Mouse (Mus musculus) kidney, embryonic 14.5 days (tissue): ENCODE measurements around the gene Wdr62. TPM values are rescaled to one million over a fixed set of nuclear protein-coding genes. Genes with fewer than 3 reads are reported as not detected.

ENCODE experiments used
- ATAC-seq: fragments of 200-750 bp; cut with Nextera tagmentation; 2 replicates; pipeline ENCODE4 v1.8.0; 2017; ENCODE audit warnings: moderate number of reproducible peaks, mild to moderate bottlenecking, moderate TSS enrichment, moderate library complexity; ENCODE audit not compliant: low FRiP score, low TSS enrichment
- H3K27ac ChIP-seq: fragments of 300-500 bp; sonication (generic); 2 replicates; pipeline ENCODE4 v1.5.1; 2014; ENCODE audit warnings: low read depth, mild to moderate bottlenecking, low read length, moderate library complexity, mixed read lengths
- H3K27me3 ChIP-seq: fragments of 300-500 bp; sonication (generic); 2 replicates; pipeline ENCODE4 v1.6.1; 2014; ENCODE audit warnings: mild to moderate bottlenecking, low read length; ENCODE audit not compliant: control insufficient read depth, insufficient read depth
- H3K36me3 ChIP-seq: fragments of 300-500 bp; sonication (generic); 2 replicates; pipeline ENCODE4 v1.6.1; 2014; ENCODE audit warnings: low read length, mixed read lengths; ENCODE audit not compliant: control insufficient read depth, insufficient read depth
- H3K4me1 ChIP-seq: fragments of 300-500 bp; sonication (generic); 2 replicates; pipeline ENCODE4 v1.6.1; 2014; ENCODE audit warnings: low read length, mixed read lengths; ENCODE audit not compliant: control insufficient read depth, insufficient read depth
- H3K4me2 ChIP-seq: fragments of 300-500 bp; sonication (generic); replicated peaks from 2 replicates; pipeline ENCODE4 v1.6.1; 2014; ENCODE audit warnings: low read depth, mild to moderate bottlenecking, low read length
- H3K4me3 ChIP-seq: fragments of 300-500 bp; sonication (generic); 2 replicates; pipeline ENCODE4 v1.5.1; 2014; ENCODE audit warnings: mild to moderate bottlenecking, low read length
- H3K9ac ChIP-seq: fragments of 300-500 bp; sonication (generic); 2 replicates; pipeline ENCODE4 v1.6.1; 2014; ENCODE audit warnings: low read depth, mild to moderate bottlenecking, low read length, moderate library complexity
- H3K9me3 ChIP-seq: fragments of 300-500 bp; sonication (generic); 2 replicates; pipeline ENCODE4 v1.6.1; 2016; ENCODE audit warnings: low read length; ENCODE audit not compliant: control insufficient read depth
- WGBS: fragments of 180-500 bp; shearing (Covaris S2); extraction: QIAGEN DNeasy Blood & Tissue Kit; methylation state at CpG from one replicate; pipeline ENCODE4 v1.1.7; 2014; 5-methylcytosine and 5-hydroxymethylcytosine counted together
- polyA plus RNA-seq: library from polyadenylated mRNA; unstranded; fragments of >200 nt; fragmentation: Nextera tagmentation; extraction: Ambion mirVana; gene quantifications from 2 replicates; pipeline ENCODE4 v1.2.1, GENCODE M21; 2014

The Wdr62 gene
- polyA plus RNA-seq, 1 experiment from 2014 or later = 11.1 TPM

GRCm38 (mm10) chr7:30198481-30198971 lies 81.7 kb downstream of the Wdr62 start, which contains the start of gene Capns1:
TSS of gene Capns1 (minus strand) at chr7:30198811.
- H3K27ac ChIP-seq = 0 out of 2 replicates have a peak within 1 kb of the TSS, but pooled peaks have one; percentile 47
- 9% methylated on average over 8 of the region's 8 CpGs for WGBS
- no peaks in the 10 kb centered on the region for H3K27me3 ChIP-seq
- no peak within 1 kb of the TSS for H3K9ac ChIP-seq
- H3K4me2 ChIP-seq = peak within 1 kb of the TSS; percentile 15; the same call in 1 of the 2 replicates
- H3K36me3 ChIP-seq = no peaks in the 10 kb centered on the region
- no peaks in the 10 kb centered on the region for H3K9me3 ChIP-seq
- peaks cover 5% of the 10 kb centered on the region; the same call in 1 of the 2 replicates for H3K4me1 ChIP-seq
- H3K4me3 ChIP-seq = no peak within 1 kb of the TSS
- no peak for ATAC-seq

DNA sequence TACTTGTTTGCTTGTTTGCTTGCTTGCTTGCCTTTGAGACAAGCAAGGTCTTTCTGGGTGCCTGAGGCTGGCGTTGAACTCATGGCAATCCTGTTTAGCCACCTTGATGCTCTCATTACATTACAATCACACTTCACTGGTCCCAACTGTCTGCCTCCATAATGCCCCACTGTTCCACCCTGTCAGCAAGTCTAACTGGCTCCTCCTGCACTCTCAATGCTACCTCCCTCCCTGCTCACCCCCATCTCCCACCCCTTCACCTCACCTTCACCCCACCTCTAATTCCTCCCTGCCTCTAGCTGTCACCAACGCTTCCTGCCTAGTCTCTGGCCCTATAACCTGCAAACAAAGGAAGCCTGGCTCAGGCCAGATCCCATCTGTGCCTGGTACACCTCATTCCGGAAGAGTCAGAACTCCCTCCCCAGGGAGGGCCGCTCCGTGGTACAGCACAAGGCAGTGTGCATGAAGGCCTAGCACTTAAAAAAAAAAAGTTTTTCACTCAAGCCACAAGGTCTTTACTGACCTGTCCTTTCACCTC lies 82.6 kb downstream of the Wdr62 start:
- 41% methylated on average over 5 of the region's 5 CpGs for WGBS
- no peak overlapping the region for H3K4me3 ChIP-seq
- H3K27ac ChIP-seq = 0 out of 2 replicates have a peak overlapping the region, but pooled peaks have one; percentile 47
- no peaks in the 10 kb centered on the region; the same call in 1 of the 2 replicates for H3K36me3 ChIP-seq
- no peak overlapping the region for H3K9ac ChIP-seq
- H3K9me3 ChIP-seq = no peaks in the 10 kb centered on the region
- peaks cover 13% of the 10 kb centered on the region for H3K4me1 ChIP-seq
- no peak overlapping the region for H3K4me2 ChIP-seq
- ATAC-seq = no peak
- no peaks in the 10 kb centered on the region for H3K27me3 ChIP-seq

DNA sequence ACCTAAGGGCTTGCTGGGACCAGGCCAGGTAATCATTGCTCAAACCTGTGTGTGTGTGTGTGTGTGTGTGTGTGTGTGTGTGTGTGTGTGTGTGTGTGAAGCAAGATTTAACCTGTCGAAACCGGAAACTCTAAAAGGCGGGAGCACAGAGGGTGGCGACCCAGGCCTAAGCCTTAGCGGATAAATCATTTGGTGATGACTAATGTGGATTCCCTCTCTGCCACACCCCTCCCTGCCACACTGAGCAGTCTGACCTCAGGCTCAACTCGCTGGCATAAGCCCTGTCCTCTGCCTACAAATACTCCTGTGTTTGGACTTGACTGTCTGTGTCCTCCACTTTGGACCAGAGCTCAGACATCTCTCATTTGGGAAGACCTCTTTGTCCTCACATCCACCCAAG lies 84.0 kb downstream of the Wdr62 start:
- no peak overlapping the region for H3K9ac ChIP-seq
- no peak overlapping the region for H3K4me2 ChIP-seq
- no peak overlapping the region for H3K4me3 ChIP-seq
- 75% methylated on average over 6 of the region's 6 CpGs for WGBS
- H3K27me3 ChIP-seq = no peaks in the 10 kb centered on the region
- H3K36me3 ChIP-seq = peaks cover 13% of the 10 kb centered on the region
- H3K4me1 ChIP-seq = peaks cover 15% of the 10 kb centered on the region
- ATAC-seq = no peak
- H3K27ac ChIP-seq = no peak overlapping the region
- H3K9me3 ChIP-seq = no peaks in the 10 kb centered on the region

- H3K9ac ChIP-seq = 0 out of 2 replicates have a peak overlapping the region, but pooled peaks have one; percentile 87
- no peaks in the 10 kb centered on the region for H3K9me3 ChIP-seq
- H3K4me3 ChIP-seq = no peak overlapping the region; the same call in 1 of the 2 replicates
- no peaks in the 10 kb centered on the region for H3K27me3 ChIP-seq
- no peak for ATAC-seq
- peak overlapping the region; percentile 77 for H3K4me2 ChIP-seq
- WGBS = 67% methylated on average over 6 of the region's 6 CpGs
- H3K27ac ChIP-seq = peak overlapping the region; percentile 24; the same call in 1 of the 2 replicates
- H3K4me1 ChIP-seq = peaks cover 15% of the 10 kb centered on the region
- H3K36me3 ChIP-seq = peaks cover 20% of the 10 kb centered on the region
These were observed 84.8 kb downstream of the Wdr62 start for GRCm38 (mm10) chr7:30195461-30195860.

DNA sequence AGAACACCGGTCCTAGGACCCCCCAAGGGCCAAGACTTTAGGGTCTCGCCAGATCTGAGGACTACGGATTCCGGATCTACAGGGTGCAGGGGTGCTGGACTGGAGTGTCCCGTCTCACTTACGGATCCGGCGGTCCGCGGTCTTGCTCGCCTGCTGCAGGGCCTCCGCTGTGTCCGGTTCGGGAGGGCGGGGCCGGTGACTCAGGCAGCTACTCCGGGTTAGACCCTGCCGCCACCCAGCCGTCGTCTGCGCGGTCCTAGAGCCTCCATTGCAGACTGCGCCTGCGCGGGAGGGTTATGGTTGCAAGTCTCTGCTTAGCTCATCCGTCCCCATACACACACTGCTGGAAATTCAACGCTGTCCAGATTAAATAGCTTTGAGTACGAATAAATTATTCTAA lies 85.3 kb downstream of the Wdr62 start:
- under 1% methylated on average over 28 of the region's 28 CpGs for WGBS
- Histone ChIP-seq H3K9ac (peak overlapping the region; percentile 87), H3K4me3 (peak overlapping the region; percentile 87), H3K4me2 (peak overlapping the region; percentile 77), H3K36me3 (peaks cover 23% of the 10 kb centered on the region), H3K4me1 (peaks cover 15% of the 10 kb centered on the region), H3K9me3 (no peaks in the 10 kb centered on the region), H3K27ac (peak overlapping the region; percentile 78), H3K27me3 (no peaks in the 10 kb centered on the region)
- ATAC-seq = peak; percentile 86

- under 1% methylated on average over 26 of the region's 26 CpGs for WGBS
- H3K9ac ChIP-seq = peak overlapping the region; percentile 87
- H3K4me3 ChIP-seq = peak overlapping the region; percentile 87
- ATAC-seq = peak; percentile 7; the same call in 1 of the 2 replicates
- H3K27me3 ChIP-seq = no peaks in the 10 kb centered on the region
- H3K9me3 ChIP-seq = no peaks in the 10 kb centered on the region
- peaks cover 23% of the 10 kb centered on the region for H3K36me3 ChIP-seq
- H3K27ac ChIP-seq = peak overlapping the region; percentile 78
- peaks cover 15% of the 10 kb centered on the region for H3K4me1 ChIP-seq
- H3K4me2 ChIP-seq = peak overlapping the region; percentile 77
These were observed 86.0 kb downstream of the Wdr62 start for GRCm38 (mm10) chr7:30194101-30194831.

DNA sequence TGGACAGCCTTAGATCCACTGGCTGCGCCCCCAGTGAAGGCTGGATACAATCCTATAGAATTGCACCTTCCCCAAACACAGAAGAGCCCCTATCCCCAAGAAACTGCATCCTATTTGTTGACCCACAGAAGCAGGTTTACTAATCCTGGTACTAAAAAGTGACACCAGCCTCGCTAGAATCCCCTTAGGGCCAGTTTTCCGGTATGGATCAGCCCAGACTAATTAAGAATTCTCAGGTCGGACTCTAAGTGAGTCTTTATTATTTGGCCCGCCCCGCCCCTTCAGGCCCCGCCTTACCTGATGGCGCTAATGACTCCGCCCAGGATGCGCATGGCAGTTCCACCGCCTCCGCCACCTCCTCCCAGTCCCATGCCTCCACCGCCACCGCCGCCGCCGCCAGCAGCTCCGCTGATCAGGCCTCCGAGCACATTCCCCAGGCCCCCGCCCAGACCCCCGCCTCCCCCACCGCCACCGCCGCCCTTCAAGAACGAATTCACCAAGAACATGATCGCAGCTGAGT lies 86.6 kb downstream of the Wdr62 start:
- H3K27me3 ChIP-seq = no peaks in the 10 kb centered on the region
- under 1% methylated on average over 26 of the region's 26 CpGs for WGBS
- H3K9ac ChIP-seq = peak overlapping the region; percentile 87
- H3K4me2 ChIP-seq = peak overlapping the region; percentile 77
- peak overlapping the region; percentile 87 for H3K4me3 ChIP-seq
- peak overlapping the region; percentile 78 for H3K27ac ChIP-seq
- H3K4me1 ChIP-seq = peaks cover 15% of the 10 kb centered on the region
- no peaks in the 10 kb centered on the region for H3K9me3 ChIP-seq
- ATAC-seq = peak; percentile 75
- H3K36me3 ChIP-seq = peaks cover 30% of the 10 kb centered on the region

GRCm38 (mm10) chr7:30193013-30193412 lies 87.2 kb downstream of the Wdr62 start:
- 15% methylated on average over 9 of the region's 9 CpGs for WGBS
- peaks cover 15% of the 10 kb centered on the region for H3K4me1 ChIP-seq
- peak overlapping the region; percentile 77 for H3K4me2 ChIP-seq
- H3K27me3 ChIP-seq = no peaks in the 10 kb centered on the region
- peak overlapping the region; percentile 87 for H3K4me3 ChIP-seq
- H3K9me3 ChIP-seq = no peaks in the 10 kb centered on the region
- H3K9ac ChIP-seq = peak overlapping the region; percentile 87; the same call in 1 of the 2 replicates
- H3K27ac ChIP-seq = peak overlapping the region; percentile 78; the same call in 1 of the 2 replicates
- peak; percentile 43 for ATAC-seq
- H3K36me3 ChIP-seq = peaks cover 36% of the 10 kb centered on the region
